Mouse (Mus musculus): ENCODE results near the gene Sqor. TPM values are rescaled to one million over a fixed set of nuclear protein-coding genes. Genes with fewer than 3 reads are reported as not detected.

Gene Sqor
- polyA plus RNA-seq, 2 experiments from 2014 or later, result 16.3 to 17.1 TPM

DNA sequence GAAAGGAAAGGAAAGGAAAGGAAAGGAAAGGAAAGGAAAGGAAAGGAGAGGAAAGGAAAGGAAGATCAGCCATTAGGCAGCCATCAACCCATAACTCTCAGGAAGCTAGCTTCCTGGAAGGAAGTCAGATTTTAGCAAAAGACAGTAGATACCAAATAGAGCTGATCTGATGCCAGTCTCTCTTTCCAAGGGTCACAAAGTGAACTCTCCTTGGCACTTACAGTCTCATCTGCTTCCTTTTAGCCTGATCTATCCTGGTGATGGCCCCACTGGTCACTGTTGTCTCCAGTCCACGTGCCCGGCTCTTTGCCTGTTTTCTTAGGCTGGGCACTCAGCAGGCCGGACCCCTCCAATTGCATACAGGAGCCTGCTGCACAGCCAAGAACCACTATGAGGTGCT is 19.7 kb downstream of the Sqor start:
- no peak for ATAC-seq

DNA sequence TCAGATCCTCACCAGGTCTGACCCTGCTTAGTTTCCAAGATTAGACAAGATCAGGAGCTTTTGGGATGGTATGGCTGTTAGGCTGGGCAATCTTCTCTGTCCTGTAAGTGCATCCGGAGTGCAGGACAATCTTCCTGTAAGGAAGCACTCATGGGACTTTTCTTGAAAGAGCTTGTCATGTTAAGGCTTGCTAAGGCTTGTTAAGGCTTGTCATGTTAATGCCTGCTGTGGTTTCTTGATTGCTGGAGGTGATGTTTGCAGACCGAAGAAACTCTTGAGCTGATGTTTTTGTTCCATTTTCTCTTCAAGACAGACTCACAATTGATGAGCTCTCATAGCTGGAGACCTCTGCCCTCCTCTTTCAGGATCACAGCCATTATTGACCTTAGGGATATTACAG is 21.1 kb downstream of the Sqor start:
- no peak for ATAC-seq

GRCm38 (mm10) chr2:122789311-122789710 is 24.3 kb downstream of the Sqor start:
- no peak for ATAC-seq

- ATAC-seq, result no peak
Observed at GRCm38 (mm10) chr2:122789730-122790129, 24.7 kb downstream of the Sqor start.

DNA sequence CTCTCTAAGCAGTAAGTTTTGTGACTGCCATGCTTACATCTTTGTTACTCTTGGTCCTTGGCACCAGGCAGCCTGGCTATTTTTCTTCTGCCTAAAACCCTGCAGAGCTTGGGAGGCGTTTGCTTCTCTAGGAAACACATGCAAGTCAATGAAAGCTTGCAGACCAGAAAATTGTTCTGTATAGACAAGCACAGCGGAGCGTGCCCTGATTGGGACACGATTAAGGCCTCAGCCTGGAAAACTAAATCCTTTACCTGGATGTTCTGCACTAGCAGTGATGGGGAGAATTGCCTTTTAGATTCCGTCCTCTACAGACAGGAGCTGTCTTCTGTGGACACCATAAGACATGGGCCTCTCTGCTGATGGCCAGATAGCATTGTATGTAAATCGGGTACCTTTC is 39.4 kb downstream of the Sqor start:
- no peak for ATAC-seq

DNA sequence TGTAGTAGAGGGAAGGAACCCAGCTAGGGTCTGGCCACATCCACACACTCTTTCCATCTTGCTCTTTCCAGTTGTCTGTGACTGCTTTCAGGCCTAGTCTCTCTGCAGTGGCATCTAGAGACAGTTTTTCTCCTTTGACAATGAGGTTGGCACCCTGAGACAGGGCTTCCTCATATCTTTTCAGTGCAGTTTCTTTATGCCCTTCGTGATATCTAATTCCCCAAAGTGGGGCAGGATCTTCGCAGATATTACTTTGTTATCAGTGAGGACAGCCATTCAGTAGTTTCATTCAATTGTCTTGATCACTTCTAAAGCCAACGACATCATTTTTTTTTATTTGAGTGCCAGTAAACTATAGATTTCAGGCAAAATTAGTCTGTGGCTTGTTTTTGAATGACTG is 41.0 kb downstream of the Sqor start:
- no peak for ATAC-seq

DNA sequence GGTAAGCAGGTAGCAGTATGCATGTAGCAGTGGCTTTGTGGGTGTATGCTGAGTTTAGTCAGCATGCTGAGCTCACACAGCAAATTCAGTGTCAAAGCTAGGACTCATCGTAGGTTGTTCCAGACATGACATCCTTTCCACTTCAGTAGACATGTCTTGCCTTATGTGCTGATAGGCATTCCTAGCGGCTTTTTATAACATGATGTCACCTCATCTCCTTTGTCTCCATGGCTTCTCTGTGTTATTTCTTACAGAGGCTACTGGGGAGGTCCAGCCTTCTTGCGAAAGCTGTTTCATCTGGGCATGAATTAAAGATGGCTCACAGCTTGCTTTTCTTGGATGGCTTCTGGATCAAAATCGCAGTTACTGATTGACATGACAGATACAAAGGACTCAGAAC is 44.0 kb downstream of the Sqor start:
- ATAC-seq, result no peak

DNA sequence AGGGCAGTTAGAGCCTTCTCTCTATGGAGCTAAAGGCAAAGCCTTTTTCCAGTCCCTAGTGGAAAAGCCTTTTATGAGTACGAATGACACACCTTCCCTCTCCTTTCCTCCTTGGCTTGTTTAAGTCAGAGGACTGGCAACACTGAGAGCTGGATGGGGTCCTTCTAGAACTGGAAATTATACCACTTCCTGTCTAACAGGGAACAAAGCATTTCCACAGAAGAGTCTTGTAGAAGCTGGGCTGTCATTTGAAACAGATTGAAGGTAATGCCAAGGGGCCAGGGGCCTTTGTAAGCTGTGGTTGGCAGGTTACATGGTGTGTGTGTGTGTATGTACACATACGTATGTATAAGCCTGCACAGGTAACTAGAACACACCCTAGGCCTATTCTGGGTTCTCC is 51.9 kb downstream of the Sqor start:
- no peak for ATAC-seq

GRCm38 (mm10) chr2:122821246-122821645 is 56.2 kb downstream of the Sqor start:
- ATAC-seq, result no peak

DNA sequence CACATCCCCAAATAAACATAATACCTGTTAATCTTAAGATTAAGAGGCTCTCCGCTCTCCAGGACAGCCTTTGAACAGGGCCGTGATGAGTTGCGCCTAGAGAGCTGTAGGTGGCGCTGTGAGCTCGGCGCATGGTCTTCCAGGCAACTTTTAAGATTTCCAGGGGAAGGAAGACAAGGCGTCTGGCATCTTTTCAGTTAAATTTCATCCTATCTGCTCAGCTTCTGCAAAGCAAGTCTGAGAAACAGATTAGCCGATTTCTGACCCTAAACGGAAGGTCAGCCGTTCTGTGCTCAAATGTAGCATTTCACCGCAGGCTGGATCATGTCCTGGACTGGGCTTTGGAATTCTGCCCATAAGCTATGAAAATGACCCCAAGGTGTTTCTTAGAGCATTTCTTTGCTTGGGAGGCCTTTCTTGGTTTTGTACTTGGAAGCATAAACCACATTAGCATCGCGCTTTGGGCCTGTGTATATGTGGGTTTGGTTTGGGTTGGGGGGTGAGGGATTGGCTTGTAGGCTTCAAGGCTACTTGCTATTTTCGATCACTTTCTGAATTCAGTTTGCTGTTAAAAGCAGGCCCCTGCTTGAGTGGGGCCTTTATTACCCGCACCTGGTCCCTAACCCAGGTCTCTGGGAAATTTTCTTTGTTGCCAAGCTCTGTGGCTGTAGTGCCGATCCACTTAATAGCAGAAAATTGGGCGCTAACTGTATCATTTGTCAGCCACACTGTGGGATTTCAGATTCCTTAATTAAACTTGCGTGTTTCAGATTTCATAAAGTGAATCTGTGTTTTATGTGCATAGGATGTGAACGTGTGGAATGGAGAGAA is 60.6 kb downstream of the Sqor start:
- no peak for ATAC-seq

- ATAC-seq, result no peak
Observed at GRCm38 (mm10) chr2:122826302-122826701, 61.3 kb downstream of the Sqor start.

- ATAC-seq, result no peak
Observed at GRCm38 (mm10) chr2:122854636-122855035, 89.6 kb downstream of the Sqor start.

- no peak for ATAC-seq
Observed at GRCm38 (mm10) chr2:122855354-122855753, 90.3 kb downstream of the Sqor start.

Other genes with a start within 250 kb of the Sqor start
- gene Gatm, start 153.9 kb upstream of the Sqor start, polyA plus RNA-seq (2017; shearing (Covaris generic)), result 1 to 10 TPM in 1 of 2 experiments, under 1 TPM in 1; 0.62 to 1.3 TPM
- gene AA467197, start 128.3 kb upstream of the Sqor start, polyA plus RNA-seq (2017; shearing (Covaris generic)), result not detected
- gene Slc30a4, start 62.6 kb upstream of the Sqor start, polyA plus RNA-seq (2017; shearing (Covaris generic)), result 1 to 10 TPM in 1 of 2 experiments, under 1 TPM in 1; 0.77 to 1.2 TPM
- 10 to 100 TPM; 36.3 to 66.5 TPM for gene Bloc1s6, start 26.7 kb upstream of the Sqor start, polyA plus RNA-seq (2017; shearing (Covaris generic))

All from CD4-positive, CD25-positive, alpha-beta regulatory T cell, adult 4 months (primary cell).